Mouse (Mus musculus): ENCODE measurements around the gene Flnb. TPM values are rescaled to one million over a fixed set of nuclear protein-coding genes. Genes with fewer than 3 reads are reported as not detected.

Flnb gene
- total and polyA plus RNA-seq, 3 experiments, result 0.43 to 2.0 (median 1.8) TPM

DNA sequence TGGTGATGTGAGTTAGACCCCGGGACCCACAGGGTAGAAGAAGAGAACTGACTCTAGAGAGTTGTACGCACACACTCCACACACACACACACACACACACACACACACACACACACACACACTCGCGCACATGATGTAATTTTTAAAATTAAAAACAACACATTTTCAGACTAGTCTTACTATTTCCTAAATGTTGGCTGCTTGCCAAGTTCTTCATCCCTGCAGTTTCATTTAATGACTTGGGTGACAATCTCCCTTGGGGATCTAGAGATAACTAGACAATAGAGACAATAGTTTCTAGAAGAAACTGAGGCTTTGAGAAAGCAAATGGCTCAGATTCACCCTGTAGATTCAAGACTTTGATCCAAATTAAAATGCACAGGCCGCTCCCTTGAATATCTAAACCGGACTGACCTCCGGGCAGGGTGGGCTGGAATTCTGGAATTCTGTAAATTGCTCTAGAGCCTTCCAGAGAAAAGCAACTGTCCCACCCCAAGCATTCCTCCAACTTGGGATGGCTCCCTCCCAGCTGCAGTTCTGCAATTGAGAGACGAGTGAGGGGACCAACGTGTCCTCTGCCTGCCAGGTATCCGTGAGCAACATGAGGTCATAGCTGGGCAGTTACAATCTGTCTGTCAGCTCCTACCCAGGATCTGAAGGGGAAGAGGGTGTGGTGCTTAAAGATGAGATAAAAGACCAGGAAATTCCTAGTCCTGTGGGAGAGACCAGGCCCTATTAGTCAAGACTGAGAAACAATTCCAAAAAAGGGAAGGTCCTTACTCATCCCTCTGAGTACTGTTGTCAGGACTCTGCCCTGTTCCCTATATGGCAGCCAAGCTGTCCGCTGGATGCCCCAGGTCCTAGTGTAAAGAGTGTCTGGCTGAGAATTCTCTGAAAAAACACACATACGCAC lies 8.5 kb upstream of the Flnb start:
- ATAC-seq (ENCODE audit: extremely low read depth, insufficient number of reproducible peaks, low FRiP score, poor library complexity, severe bottlenecking), result no peak
- Histone ChIP-seq H3K27me3 (ENCODE audit: insufficient read depth, low read length) (peaks cover 9% of the 10 kb centered on the region; the same call in 1 of the 2 replicates), H3K36me3 (replicated peaks) (no peaks in the 10 kb centered on the region)

DNA sequence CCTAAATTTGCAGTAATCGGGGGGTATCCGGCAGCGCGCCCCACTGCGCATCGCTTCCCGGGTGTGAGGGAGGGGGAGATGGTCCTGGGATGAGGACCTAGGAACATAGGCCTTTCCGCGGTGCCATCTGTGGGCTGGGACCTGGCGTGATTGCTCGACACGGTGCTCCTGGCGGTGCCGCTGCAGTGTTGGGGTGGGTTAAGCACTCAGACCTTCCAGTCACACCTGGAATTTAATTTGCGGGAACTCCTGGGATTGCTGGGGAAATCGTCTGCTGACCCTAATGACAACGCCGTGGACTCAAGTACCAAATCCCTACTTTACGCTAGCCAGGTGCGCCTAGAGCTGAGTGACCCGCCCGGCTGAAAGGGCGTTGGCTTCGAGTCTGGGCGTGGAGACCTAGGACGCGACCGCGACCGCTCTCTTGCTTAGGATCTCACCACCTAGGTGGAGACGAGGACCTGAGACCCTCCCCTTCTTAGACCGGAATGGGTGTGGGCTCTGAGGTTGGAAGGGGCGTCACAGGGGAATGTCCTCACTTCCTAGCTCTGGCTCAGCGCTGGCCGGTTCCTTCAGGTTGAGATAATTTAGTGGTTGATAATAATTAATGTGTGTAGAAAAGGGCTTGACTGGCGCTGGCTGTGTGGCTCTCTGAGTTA lies 835 bp downstream of the Flnb start:
- no peaks in the 10 kb centered on the region for H3K36me3 ChIP-seq (replicated peaks)

More for the DNA sequence above, 8.5 kb upstream of the Flnb start:
- Histone ChIP-seq H3K4me3 (ENCODE audit: low read depth, low read length) (no peak overlapping the region), H3K4me1 (ENCODE audit: insufficient read depth, low read depth, low read length) (peaks cover 21% of the 10 kb centered on the region), H3K9me3 (replicated peaks) (no peaks in the 10 kb centered on the region)
- TF ChIP-seq POLR2AphosphoS5 (IDR thresholded peaks at IDR 0.05; ENCODE audit: insufficient replicate concordance, low read depth, low read length) (no peak), GATA2 (IDR thresholded peaks at IDR 0.05; ENCODE audit: borderline replicate concordance, low read depth, low read length) (no peak), GATA1 (IDR thresholded peaks at IDR 0.05; ENCODE audit: borderline replicate concordance, low read length) (no peak), TAL1 (conservative IDR thresholded peaks at IDR 0.05; ENCODE audit: low read depth, low read length) (no peak), CTCF (IDR thresholded peaks at IDR 0.05; ENCODE audit: low read depth, low read length) (no peak)
- no peak for DNase-seq (ENCODE audit: low spot score)

DNA sequence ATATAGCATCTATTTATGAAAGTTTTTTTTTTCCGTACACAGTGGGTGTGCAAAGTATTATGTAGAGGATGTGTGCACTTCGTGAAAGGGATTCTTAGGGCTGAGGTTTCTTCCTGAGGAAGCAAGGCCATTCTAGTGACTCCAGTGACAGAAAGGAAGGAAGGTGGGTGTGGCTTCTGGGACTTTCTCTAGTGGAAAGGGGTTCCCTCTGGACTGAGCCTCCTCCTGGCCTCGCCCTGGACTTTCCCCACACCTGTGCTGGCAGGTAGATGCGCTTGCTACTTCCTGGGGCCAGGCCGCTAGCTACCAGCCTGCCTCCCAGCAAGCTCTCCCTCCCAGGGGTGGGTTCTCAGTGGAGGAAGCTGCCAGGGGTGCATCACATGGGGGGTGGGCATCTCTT lies 1.7 kb downstream of the Flnb start:
- Histone ChIP-seq H3K27me3 (ENCODE audit: insufficient read depth, low read length) (peaks cover 44% of the 10 kb centered on the region), H3K4me3 (ENCODE audit: low read depth, low read length) (peak overlapping the region; percentile 27; the same call in 1 of the 2 replicates), H3K4me1 (ENCODE audit: insufficient read depth, low read depth, low read length) (peaks cover 16% of the 10 kb centered on the region), H3K9me3 (replicated peaks) (no peaks in the 10 kb centered on the region), H3K36me3 (replicated peaks) (no peaks in the 10 kb centered on the region)
- DNase-seq (ENCODE audit: low spot score) (no peak), ATAC-seq (ENCODE audit: extremely low read depth, insufficient number of reproducible peaks, low FRiP score, poor library complexity, severe bottlenecking) (no peak)
- TF ChIP-seq TAL1 (conservative IDR thresholded peaks at IDR 0.05; ENCODE audit: low read depth, low read length) (no peak), GATA1 (IDR thresholded peaks at IDR 0.05; ENCODE audit: borderline replicate concordance, low read length) (no peak), GATA2 (IDR thresholded peaks at IDR 0.05; ENCODE audit: borderline replicate concordance, low read depth, low read length) (no peak), POLR2AphosphoS5 (IDR thresholded peaks at IDR 0.05; ENCODE audit: insufficient replicate concordance, low read depth, low read length) (no peak), CTCF (IDR thresholded peaks at IDR 0.05; ENCODE audit: low read depth, low read length) (no peak)

More for the DNA sequence above, 835 bp downstream of the Flnb start:
- peaks cover 12% of the 10 kb centered on the region for H3K4me1 ChIP-seq (ENCODE audit: insufficient read depth, low read depth, low read length)
- H3K4me3 ChIP-seq (ENCODE audit: low read depth, low read length), result peak overlapping the region; percentile 62
- no peaks in the 10 kb centered on the region for H3K9me3 ChIP-seq (replicated peaks)
- H3K27me3 ChIP-seq (ENCODE audit: insufficient read depth, low read length), result peaks cover 44% of the 10 kb centered on the region
- DNase-seq (ENCODE audit: low spot score) (no peak), ATAC-seq (ENCODE audit: extremely low read depth, insufficient number of reproducible peaks, low FRiP score, poor library complexity, severe bottlenecking) (no peak)
- TF ChIP-seq TAL1 (conservative IDR thresholded peaks at IDR 0.05; ENCODE audit: low read depth, low read length) (no peak), POLR2AphosphoS5 (IDR thresholded peaks at IDR 0.05; ENCODE audit: insufficient replicate concordance, low read depth, low read length) (no peak), GATA1 (IDR thresholded peaks at IDR 0.05; ENCODE audit: borderline replicate concordance, low read length) (no peak), CTCF (IDR thresholded peaks at IDR 0.05; ENCODE audit: low read depth, low read length) (no peak), GATA2 (IDR thresholded peaks at IDR 0.05; ENCODE audit: borderline replicate concordance, low read depth, low read length) (no peak)

DNA sequence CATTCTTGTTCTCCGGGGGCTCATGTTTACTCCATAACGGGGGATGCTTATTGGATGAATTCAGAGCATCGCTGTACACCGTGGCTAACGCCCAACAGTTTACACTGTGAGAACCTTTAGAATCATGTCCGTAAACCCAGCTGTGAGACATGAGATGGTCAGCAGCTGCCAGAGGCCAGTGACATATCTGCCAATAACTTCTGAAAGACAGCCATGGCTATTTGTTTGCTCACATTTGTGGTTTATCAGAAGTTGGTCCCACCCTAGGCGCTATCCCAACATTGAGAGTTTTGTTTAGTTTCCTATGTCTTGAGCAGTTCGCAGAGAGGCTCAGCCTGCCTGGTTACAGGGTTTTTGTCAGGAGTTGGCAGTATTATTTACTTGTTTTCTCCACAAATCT lies 3.6 kb downstream of the Flnb start:
- Histone ChIP-seq H3K4me1 (ENCODE audit: insufficient read depth, low read depth, low read length) (peaks cover 35% of the 10 kb centered on the region), H3K4me3 (ENCODE audit: low read depth, low read length) (no peak overlapping the region), H3K36me3 (replicated peaks) (no peaks in the 10 kb centered on the region), H3K27me3 (ENCODE audit: insufficient read depth, low read length) (peaks cover 47% of the 10 kb centered on the region), H3K9me3 (replicated peaks) (no peaks in the 10 kb centered on the region)
- ATAC-seq (ENCODE audit: extremely low read depth, insufficient number of reproducible peaks, low FRiP score, poor library complexity, severe bottlenecking), result no peak
- DNase-seq (ENCODE audit: low spot score), result no peak
- TF ChIP-seq POLR2AphosphoS5 (IDR thresholded peaks at IDR 0.05; ENCODE audit: insufficient replicate concordance, low read depth, low read length), result no peak
- TF ChIP-seq GATA1 (IDR thresholded peaks at IDR 0.05; ENCODE audit: borderline replicate concordance, low read length), result no peak
- no peak for TF ChIP-seq CTCF (IDR thresholded peaks at IDR 0.05; ENCODE audit: low read depth, low read length)
- TF ChIP-seq TAL1 (conservative IDR thresholded peaks at IDR 0.05; ENCODE audit: low read depth, low read length), result no peak
- no peak for TF ChIP-seq GATA2 (IDR thresholded peaks at IDR 0.05; ENCODE audit: borderline replicate concordance, low read depth, low read length)

DNA sequence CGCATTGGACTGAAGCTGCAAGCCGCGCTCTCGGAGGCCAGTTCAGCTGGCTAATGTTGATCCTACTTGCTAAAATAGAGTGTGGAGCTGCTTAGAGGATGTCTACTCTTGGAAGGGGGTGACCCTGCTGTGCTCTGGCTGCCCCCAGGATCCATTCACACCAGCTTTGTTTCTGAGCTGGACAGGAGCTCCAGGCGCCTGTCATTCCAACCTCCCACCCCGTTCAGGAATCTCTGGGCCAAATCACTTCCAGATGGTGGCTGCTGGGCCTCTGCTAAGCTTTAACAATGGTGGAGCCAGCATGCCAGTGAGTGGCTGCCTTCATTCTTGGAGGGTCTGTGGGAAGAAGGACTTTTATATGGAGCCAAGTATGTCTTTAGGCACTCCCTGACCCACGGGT lies 4.9 kb downstream of the Flnb start:
- Histone ChIP-seq H3K4me3 (ENCODE audit: low read depth, low read length) (no peak overlapping the region), H3K36me3 (replicated peaks) (no peaks in the 10 kb centered on the region), H3K9me3 (replicated peaks) (no peaks in the 10 kb centered on the region), H3K4me1 (ENCODE audit: insufficient read depth, low read depth, low read length) (peaks cover 36% of the 10 kb centered on the region), H3K27me3 (ENCODE audit: insufficient read depth, low read length) (peaks cover 46% of the 10 kb centered on the region)
- TF ChIP-seq TAL1 (conservative IDR thresholded peaks at IDR 0.05; ENCODE audit: low read depth, low read length), result no peak
- TF ChIP-seq CTCF (IDR thresholded peaks at IDR 0.05; ENCODE audit: low read depth, low read length), result no peak
- no peak for TF ChIP-seq GATA1 (IDR thresholded peaks at IDR 0.05; ENCODE audit: borderline replicate concordance, low read length)
- no peak for TF ChIP-seq POLR2AphosphoS5 (IDR thresholded peaks at IDR 0.05; ENCODE audit: insufficient replicate concordance, low read depth, low read length)
- TF ChIP-seq GATA2 (IDR thresholded peaks at IDR 0.05; ENCODE audit: borderline replicate concordance, low read depth, low read length), result no peak
- DNase-seq (ENCODE audit: low spot score) (no peak), ATAC-seq (ENCODE audit: extremely low read depth, insufficient number of reproducible peaks, low FRiP score, poor library complexity, severe bottlenecking) (no peak)

All from G1E (cell line).